Mouse (Mus musculus): Measurements from ENCODE around the gene Spin2d.
"Not testable (repeated sequence)": the region's sequence is repeated elsewhere in the genome, so short reads cannot be mapped to it uniquely, and the experiment has no call there.

The Spin2d gene

GRCm38 (mm10) chrX:73176889-73177288, at the start of gene Spin2d:
TSS of gene Spin2d (minus strand) at chrX:73176989.
- not testable (repeated sequence) for DNase-seq

- DNase-seq, result no peak
Observed at GRCm38 (mm10) chrX:73225365-73225764, 48.6 kb upstream of the Spin2d start.

GRCm38 (mm10) chrX:73213819-73214564, 37.2 kb upstream of the Spin2d start, which contains the start of gene Xlr4b:
TSS of gene Xlr4b (plus strand) at chrX:73214333.
- DNase-seq, result not testable (repeated sequence)

GRCm38 (mm10) chrX:73191934-73192333, 15.1 kb upstream of the Spin2d start, which contains the start of gene Xlr3b:
TSS of gene Xlr3b (plus strand) at chrX:73192207.
- DNase-seq, result peak; percentile 7

GRCm38 (mm10) chrX:73149350-73149749, 27.4 kb downstream of the Spin2d start, which contains the start of gene DXBay18:
TSS of gene DXBay18 (minus strand) at chrX:73149450.
- not testable (repeated sequence) for DNase-seq

- DNase-seq, result not testable (repeated sequence)
Observed at GRCm38 (mm10) chrX:73148496-73148895, 28.3 kb downstream of the Spin2d start, which contains the start of gene Xlr5b. TSS of gene Xlr5b (plus strand) at chrX:73148796.

GRCm38 (mm10) chrX:73143218-73143618, 33.6 kb downstream of the Spin2d start:
- DNase-seq, result not testable (repeated sequence)

Data from kidney, postnatal 10 days (tissue).